Mouse (Mus musculus) spleen, adult 2 months (tissue): Measurements from ENCODE around the gene Fgfr2.

ENCODE experiments used
- CTCF ChIP-seq: fragments of 200-500 bp; IDR thresholded peaks from 2 replicates; pipeline ENCODE4 v1.5.1; 2011; ENCODE audit warnings: mild to moderate bottlenecking, inconsistent platforms; ENCODE audit not compliant: insufficient read depth, insufficient read length, insufficient replicate concordance; ENCODE audit errors: extremely low read depth
- POLR2A ChIP-seq: fragments of 200-500 bp; IDR thresholded peaks from 2 replicates; pipeline ENCODE4 v1.6.1; 2011; ENCODE audit warnings: low read depth, low read length, inconsistent platforms

DNA sequence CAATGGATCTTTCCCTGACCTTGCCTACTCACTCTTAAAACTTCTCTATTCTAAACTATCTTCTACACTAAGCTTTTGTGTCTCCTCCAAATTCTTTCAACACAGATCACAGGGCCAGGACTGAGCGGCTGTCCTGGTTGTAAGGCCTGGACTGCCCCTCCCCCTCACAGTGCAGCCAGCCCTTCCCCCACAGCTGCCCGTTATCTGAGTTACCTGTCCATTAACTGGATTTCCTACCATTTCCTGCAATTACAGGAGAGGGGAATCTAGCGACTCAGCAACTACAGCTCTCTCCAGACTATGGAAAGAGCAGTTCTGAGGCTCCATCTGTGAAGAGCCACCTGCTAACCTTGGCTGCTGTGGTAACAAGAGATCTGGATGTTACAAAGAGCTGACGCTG lies 567.2 kb downstream of the Fgfr2 start:
- no peak for TF ChIP-seq CTCF
- no peak for TF ChIP-seq POLR2A
